Mouse (Mus musculus): ENCODE data around the gene Mthfd1l. TPM values are rescaled to one million over a fixed set of nuclear protein-coding genes. Genes with fewer than 3 reads are reported as not detected.

The Mthfd1l gene
- total and polyA plus RNA-seq, 3 experiments, result 53.4 to 237 (median 89.6) TPM

DNA sequence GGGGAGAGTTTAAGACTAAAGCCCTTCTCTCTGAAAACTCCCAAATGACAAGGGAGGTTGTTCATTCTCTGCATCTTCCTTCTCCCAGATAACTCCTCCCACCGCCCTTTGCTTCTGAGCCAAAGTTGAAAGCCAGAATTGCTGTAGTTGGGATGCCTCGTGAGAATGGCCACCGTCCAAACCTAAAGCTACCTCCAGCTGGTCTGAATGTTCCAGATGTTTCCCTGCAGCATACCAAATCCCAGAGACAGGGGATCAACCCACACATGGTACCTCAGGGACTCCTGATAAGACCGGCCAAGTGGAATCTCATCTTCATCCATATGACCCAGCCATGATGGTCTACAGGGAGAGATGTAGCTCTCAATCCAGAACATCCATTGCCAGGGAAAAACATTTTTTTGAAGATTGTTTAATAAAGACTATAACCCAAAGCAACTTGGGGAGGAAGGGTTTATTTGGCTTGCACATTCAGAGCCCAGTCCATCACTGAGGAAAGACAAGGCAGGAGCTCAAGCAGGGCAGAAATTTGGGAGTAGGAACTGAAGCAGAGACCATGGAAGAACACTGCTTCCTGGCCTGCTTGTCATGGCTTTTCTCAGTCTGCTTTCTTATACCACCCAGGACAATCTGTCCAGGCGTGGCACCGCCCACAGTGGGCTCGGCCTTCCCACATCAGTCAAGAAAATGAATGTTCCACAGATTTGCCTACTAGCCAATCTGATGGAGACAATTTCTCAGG lies 206.3 kb downstream of the Mthfd1l start:
- Histone ChIP-seq H3K4me1 (ENCODE audit: insufficient read depth, low read depth, low read length) (no peaks in the 10 kb centered on the region), H3K4me3 (ENCODE audit: low read depth, low read length) (no peak overlapping the region), H3K27me3 (ENCODE audit: insufficient read depth, low read length) (peaks cover 13% of the 10 kb centered on the region), H3K36me3 (replicated peaks) (no peaks in the 10 kb centered on the region), H3K9me3 (replicated peaks) (no peaks in the 10 kb centered on the region)
- no peak for ATAC-seq (ENCODE audit: extremely low read depth, insufficient number of reproducible peaks, low FRiP score, poor library complexity, severe bottlenecking)
- DNase-seq (ENCODE audit: low spot score), result no peak
- TF ChIP-seq TAL1 (conservative IDR thresholded peaks at IDR 0.05; ENCODE audit: low read depth, low read length) (no peak), GATA2 (IDR thresholded peaks at IDR 0.05; ENCODE audit: borderline replicate concordance, low read depth, low read length) (no peak), POLR2AphosphoS5 (IDR thresholded peaks at IDR 0.05; ENCODE audit: insufficient replicate concordance, low read depth, low read length) (no peak), CTCF (IDR thresholded peaks at IDR 0.05; ENCODE audit: low read depth, low read length) (no peak), GATA1 (IDR thresholded peaks at IDR 0.05; ENCODE audit: borderline replicate concordance, low read length) (no peak)

DNA sequence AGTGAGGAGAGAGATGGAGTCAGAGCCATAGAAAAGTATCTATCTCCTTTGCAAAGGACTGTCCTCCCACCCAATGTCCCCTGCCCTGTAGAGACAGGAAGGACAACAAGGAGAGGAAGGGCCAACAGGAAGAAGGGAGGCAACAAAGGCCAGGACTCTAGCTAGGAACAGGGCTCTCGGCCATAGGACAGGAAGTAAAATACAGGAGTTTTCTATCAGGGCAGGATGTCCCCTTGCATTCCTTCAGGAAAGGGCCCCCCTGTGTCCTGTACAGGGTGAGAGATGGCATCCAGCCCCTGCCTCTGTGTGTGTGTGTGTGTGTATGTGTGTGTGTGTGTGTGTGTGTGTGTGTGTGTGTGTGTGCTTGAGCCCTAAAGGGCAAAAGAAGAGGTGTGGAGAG lies 209.0 kb downstream of the Mthfd1l start:
- no peak for ATAC-seq (ENCODE audit: extremely low read depth, insufficient number of reproducible peaks, low FRiP score, poor library complexity, severe bottlenecking)
- Histone ChIP-seq H3K36me3 (replicated peaks) (no peaks in the 10 kb centered on the region), H3K9me3 (replicated peaks) (no peaks in the 10 kb centered on the region), H3K4me3 (ENCODE audit: low read depth, low read length) (no peak overlapping the region), H3K27me3 (ENCODE audit: insufficient read depth, low read length) (peaks cover 7% of the 10 kb centered on the region), H3K4me1 (ENCODE audit: insufficient read depth, low read depth, low read length) (no peaks in the 10 kb centered on the region)
- DNase-seq (ENCODE audit: low spot score), result no peak
- TF ChIP-seq POLR2AphosphoS5 (IDR thresholded peaks at IDR 0.05; ENCODE audit: insufficient replicate concordance, low read depth, low read length), result no peak
- no peak for TF ChIP-seq CTCF (IDR thresholded peaks at IDR 0.05; ENCODE audit: low read depth, low read length)
- TF ChIP-seq GATA1 (IDR thresholded peaks at IDR 0.05; ENCODE audit: borderline replicate concordance, low read length), result no peak
- TF ChIP-seq TAL1 (conservative IDR thresholded peaks at IDR 0.05; ENCODE audit: low read depth, low read length), result no peak
- TF ChIP-seq GATA2 (IDR thresholded peaks at IDR 0.05; ENCODE audit: borderline replicate concordance, low read depth, low read length), result no peak

DNA sequence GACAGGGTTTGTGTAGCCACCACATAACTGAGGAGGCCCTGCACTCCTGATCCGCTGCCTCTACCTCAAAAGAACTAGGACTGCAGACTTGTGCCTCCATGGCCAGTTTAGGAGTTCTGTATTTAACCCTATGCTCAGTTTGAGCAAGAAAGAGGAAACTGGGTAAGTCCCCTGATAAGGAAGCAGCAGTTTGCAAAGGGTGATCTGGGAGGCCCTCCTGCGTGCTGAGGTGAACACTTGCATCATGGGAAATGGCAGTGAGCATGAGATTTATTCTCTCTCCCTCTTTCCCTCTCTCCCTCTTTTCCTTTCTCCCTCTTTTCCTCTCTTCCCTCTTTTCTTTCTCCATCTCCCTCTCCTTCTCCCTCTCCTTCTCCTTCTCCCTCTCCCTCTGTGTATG lies 209.5 kb downstream of the Mthfd1l start:
- Histone ChIP-seq H3K4me3 (ENCODE audit: low read depth, low read length) (no peak overlapping the region), H3K36me3 (replicated peaks) (no peaks in the 10 kb centered on the region), H3K9me3 (replicated peaks) (no peaks in the 10 kb centered on the region), H3K4me1 (ENCODE audit: insufficient read depth, low read depth, low read length) (no peaks in the 10 kb centered on the region), H3K27me3 (ENCODE audit: insufficient read depth, low read length) (peaks cover 7% of the 10 kb centered on the region)
- ATAC-seq (ENCODE audit: extremely low read depth, insufficient number of reproducible peaks, low FRiP score, poor library complexity, severe bottlenecking), result no peak
- TF ChIP-seq TAL1 (conservative IDR thresholded peaks at IDR 0.05; ENCODE audit: low read depth, low read length) (no peak), GATA1 (IDR thresholded peaks at IDR 0.05; ENCODE audit: borderline replicate concordance, low read length) (no peak), CTCF (IDR thresholded peaks at IDR 0.05; ENCODE audit: low read depth, low read length) (no peak), POLR2AphosphoS5 (IDR thresholded peaks at IDR 0.05; ENCODE audit: insufficient replicate concordance, low read depth, low read length) (no peak), GATA2 (IDR thresholded peaks at IDR 0.05; ENCODE audit: borderline replicate concordance, low read depth, low read length) (no peak)
- DNase-seq (ENCODE audit: low spot score), result no peak

DNA sequence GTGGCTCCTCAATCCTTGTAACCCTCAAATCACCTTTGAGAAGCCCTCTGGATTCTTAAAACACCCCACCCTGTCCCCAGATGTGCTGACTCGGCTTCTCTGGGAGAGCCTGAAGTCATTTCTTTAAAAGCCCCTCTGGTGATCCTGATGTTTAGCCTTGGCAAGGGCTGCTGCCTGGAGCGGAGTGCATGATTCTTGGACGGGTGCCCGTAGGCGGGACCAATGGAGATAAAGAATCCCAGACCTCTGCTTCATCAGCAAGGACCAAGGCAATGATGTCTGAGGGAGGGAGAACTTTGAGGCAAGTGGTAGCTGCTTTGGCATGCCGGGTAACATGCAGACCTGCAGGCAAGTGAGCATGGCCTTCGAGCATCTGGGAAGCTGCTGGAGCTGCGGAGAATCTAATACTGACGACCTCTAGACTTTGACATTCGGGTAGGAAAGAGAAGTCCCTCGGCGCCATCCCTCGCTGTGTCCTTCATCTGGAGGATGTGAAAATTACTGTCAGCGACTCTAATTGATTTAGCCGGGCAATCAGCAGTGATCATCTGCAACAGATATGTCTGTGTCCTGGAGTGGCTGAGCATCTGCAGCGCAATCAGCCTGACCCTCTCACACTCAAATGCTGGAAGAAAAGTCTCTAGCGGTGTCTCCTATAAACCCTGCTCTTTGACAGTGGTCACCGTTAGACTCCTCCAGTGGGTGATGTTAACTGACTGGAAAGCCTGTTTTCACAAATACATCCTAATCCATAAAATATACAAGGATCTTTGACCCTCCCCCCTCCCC lies 215.9 kb downstream of the Mthfd1l start:
- H3K36me3 ChIP-seq (replicated peaks), result no peaks in the 10 kb centered on the region
- no peaks in the 10 kb centered on the region for H3K9me3 ChIP-seq (replicated peaks)
- no peak for TF ChIP-seq CTCF (IDR thresholded peaks at IDR 0.05; ENCODE audit: low read depth, low read length)
- no peak for TF ChIP-seq TAL1 (conservative IDR thresholded peaks at IDR 0.05; ENCODE audit: low read depth, low read length)
- TF ChIP-seq GATA1 (IDR thresholded peaks at IDR 0.05; ENCODE audit: borderline replicate concordance, low read length), result no peak
- TF ChIP-seq POLR2AphosphoS5 (IDR thresholded peaks at IDR 0.05; ENCODE audit: insufficient replicate concordance, low read depth, low read length), result no peak
- TF ChIP-seq GATA2 (IDR thresholded peaks at IDR 0.05; ENCODE audit: borderline replicate concordance, low read depth, low read length), result no peak
- peaks cover 3% of the 10 kb centered on the region; the same call in 1 of the 2 replicates for H3K27me3 ChIP-seq (ENCODE audit: insufficient read depth, low read length)
- H3K4me3 ChIP-seq (ENCODE audit: low read depth, low read length), result no peak overlapping the region
- no peaks in the 10 kb centered on the region for H3K4me1 ChIP-seq (ENCODE audit: insufficient read depth, low read depth, low read length)
- DNase-seq (ENCODE audit: low spot score) (no peak), ATAC-seq (ENCODE audit: extremely low read depth, insufficient number of reproducible peaks, low FRiP score, poor library complexity, severe bottlenecking) (no peak)

DNA sequence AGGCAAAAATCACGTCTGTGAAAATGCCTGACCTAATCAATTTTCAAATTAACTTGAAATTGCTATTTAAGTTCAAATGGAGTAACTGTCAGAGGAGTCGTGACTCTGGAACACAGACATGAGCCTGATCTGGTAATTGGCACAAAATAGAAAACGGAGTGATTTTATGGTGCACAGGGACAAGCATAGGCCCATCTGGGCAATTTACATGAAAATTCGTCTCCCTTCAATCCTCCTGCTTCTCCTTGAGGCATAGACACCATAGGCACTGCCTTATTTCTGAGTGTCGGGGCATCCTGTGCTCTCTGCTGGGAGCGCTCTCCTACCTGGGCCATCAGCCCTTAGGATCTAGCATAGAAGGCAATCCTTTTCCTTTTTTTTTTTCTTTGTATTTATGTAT lies 216.5 kb downstream of the Mthfd1l start:
- no peak for DNase-seq (ENCODE audit: low spot score)
- no peak for ATAC-seq (ENCODE audit: extremely low read depth, insufficient number of reproducible peaks, low FRiP score, poor library complexity, severe bottlenecking)
- no peaks in the 10 kb centered on the region for H3K36me3 ChIP-seq (replicated peaks)
- no peak overlapping the region for H3K4me3 ChIP-seq (ENCODE audit: low read depth, low read length)
- no peaks in the 10 kb centered on the region for H3K4me1 ChIP-seq (ENCODE audit: insufficient read depth, low read depth, low read length)
- H3K27me3 ChIP-seq (ENCODE audit: insufficient read depth, low read length), result peaks cover 3% of the 10 kb centered on the region; the same call in 1 of the 2 replicates
- TF ChIP-seq CTCF (IDR thresholded peaks at IDR 0.05; ENCODE audit: low read depth, low read length) (no peak), GATA2 (IDR thresholded peaks at IDR 0.05; ENCODE audit: borderline replicate concordance, low read depth, low read length) (no peak), GATA1 (IDR thresholded peaks at IDR 0.05; ENCODE audit: borderline replicate concordance, low read length) (no peak)
- H3K9me3 ChIP-seq (replicated peaks), result no peaks in the 10 kb centered on the region

DNA sequence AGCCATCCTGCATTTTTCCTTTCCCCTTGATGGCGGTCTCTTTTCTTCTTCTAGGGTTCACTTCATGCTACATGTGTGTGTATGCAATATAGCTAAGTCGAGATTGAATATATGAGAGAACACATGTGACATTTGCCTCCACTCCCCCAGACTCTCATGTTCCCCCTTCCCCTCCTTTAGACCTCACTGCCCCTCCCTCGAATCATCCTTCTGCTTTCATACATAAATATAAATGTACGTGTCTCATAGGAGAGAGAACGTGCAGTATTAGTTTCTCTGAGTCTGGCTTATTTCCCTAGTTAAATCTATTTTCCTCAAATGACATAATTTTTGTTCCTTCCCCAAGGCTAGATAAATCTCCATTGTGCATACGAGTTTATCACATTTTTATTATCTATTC lies 226.1 kb downstream of the Mthfd1l start:
- TF ChIP-seq POLR2AphosphoS5 (IDR thresholded peaks at IDR 0.05; ENCODE audit: insufficient replicate concordance, low read depth, low read length) (no peak), CTCF (IDR thresholded peaks at IDR 0.05; ENCODE audit: low read depth, low read length) (no peak), TAL1 (conservative IDR thresholded peaks at IDR 0.05; ENCODE audit: low read depth, low read length) (no peak), GATA2 (IDR thresholded peaks at IDR 0.05; ENCODE audit: borderline replicate concordance, low read depth, low read length) (no peak), GATA1 (IDR thresholded peaks at IDR 0.05; ENCODE audit: borderline replicate concordance, low read length) (no peak)
- ATAC-seq (ENCODE audit: extremely low read depth, insufficient number of reproducible peaks, low FRiP score, poor library complexity, severe bottlenecking), result no peak

More for the DNA sequence above, 226.1 kb downstream of the Mthfd1l start:
- Histone ChIP-seq H3K27me3 (ENCODE audit: insufficient read depth, low read length) (no peaks in the 10 kb centered on the region), H3K4me1 (ENCODE audit: insufficient read depth, low read depth, low read length) (no peaks in the 10 kb centered on the region), H3K4me3 (ENCODE audit: low read depth, low read length) (no peak overlapping the region), H3K36me3 (replicated peaks) (no peaks in the 10 kb centered on the region), H3K9me3 (replicated peaks) (no peaks in the 10 kb centered on the region)
- no peak for DNase-seq (ENCODE audit: low spot score)
